Mouse (Mus musculus) hindbrain, embryonic 13.5 days (tissue): Measurements from ENCODE around the gene Trim44. TPM values are rescaled to one million over a fixed set of nuclear protein-coding genes. Genes with fewer than 3 reads are reported as not detected.

ENCODE experiments used
- ATAC-seq: fragments of 200-750 bp; cut with Nextera tagmentation; 2 replicates; pipeline ENCODE4 v1.8.0; 2017; ENCODE audit warnings: moderate TSS enrichment; ENCODE audit not compliant: low FRiP score
- H3K27ac ChIP-seq: fragments of 300-500 bp; sonication (generic); 2 replicates; pipeline ENCODE4 v1.5.1; 2015; ENCODE audit warnings: inconsistent platforms, mild to moderate bottlenecking, moderate library complexity
- H3K27me3 ChIP-seq: fragments of 300-500 bp; sonication (generic); 2 replicates; pipeline ENCODE4 v1.6.1; 2015; ENCODE audit warnings: mild to moderate bottlenecking, inconsistent platforms
- H3K36me3 ChIP-seq: fragments of 300-500 bp; sonication (generic); 2 replicates; pipeline ENCODE4 v1.6.1; 2015; ENCODE audit warnings: mild to moderate bottlenecking, inconsistent platforms
- H3K4me1 ChIP-seq: fragments of 300-500 bp; sonication (generic); replicated peaks from 2 replicates; pipeline ENCODE4 v1.6.1; 2015; ENCODE audit warnings: inconsistent platforms
- H3K4me2 ChIP-seq: fragments of 300-500 bp; sonication (generic); 2 replicates; pipeline ENCODE4 v1.6.1; 2015; ENCODE audit warnings: inconsistent platforms, mild to moderate bottlenecking, moderate library complexity
- H3K4me3 ChIP-seq: fragments of 300-500 bp; sonication (generic); 2 replicates; pipeline ENCODE4 v1.5.1; 2015; ENCODE audit warnings: mild to moderate bottlenecking, inconsistent platforms
- H3K9ac ChIP-seq: fragments of 300-500 bp; sonication (generic); 2 replicates; pipeline ENCODE4 v1.6.1; 2015; ENCODE audit warnings: mild to moderate bottlenecking, inconsistent platforms
- H3K9me3 ChIP-seq: fragments of 300-500 bp; sonication (generic); 2 replicates; pipeline ENCODE4 v1.6.1; 2016; ENCODE audit warnings: inconsistent platforms
- WGBS: fragments of 180-500 bp; shearing (Covaris S2); methylation state at CpG from one replicate; pipeline ENCODE4 v1.1.7; 2015; 5-methylcytosine and 5-hydroxymethylcytosine counted together
- polyA plus RNA-seq: library from polyadenylated mRNA; unstranded; fragments of >200 nt; fragmentation: Nextera tagmentation; extraction: Ambion mirVana; gene quantifications from 2 replicates; pipeline ENCODE4 v1.2.1, GENCODE M21; 2015

Gene Trim44
- polyA plus RNA-seq, 1 experiment from 2014 or later, result 44.2 TPM

GRCm38 (mm10) chr2:102378381-102378780, 29.2 kb downstream of the Trim44 start:
- H3K4me3 ChIP-seq, result no peak overlapping the region
- H3K27me3 ChIP-seq, result no peaks in the 10 kb centered on the region
- H3K9me3 ChIP-seq, result no peaks in the 10 kb centered on the region
- no peak overlapping the region for H3K9ac ChIP-seq
- no peak overlapping the region for H3K4me2 ChIP-seq
- peaks cover 13% of the 10 kb centered on the region; the same call in 1 of the 2 replicates for H3K36me3 ChIP-seq
- H3K27ac ChIP-seq, result no peak overlapping the region
- no peak for ATAC-seq
- WGBS, result 90% methylated on average over 1 of the region's 1 CpGs
- peaks cover 4% of the 10 kb centered on the region for H3K4me1 ChIP-seq

- 94% methylated on average over 2 of the region's 2 CpGs for WGBS
- no peak overlapping the region for H3K4me3 ChIP-seq
- no peak for ATAC-seq
- H3K27me3 ChIP-seq, result no peaks in the 10 kb centered on the region
- no peaks in the 10 kb centered on the region; the same call in 1 of the 2 replicates for H3K4me1 ChIP-seq
- H3K4me2 ChIP-seq, result no peak overlapping the region
- H3K9me3 ChIP-seq, result no peaks in the 10 kb centered on the region
- H3K27ac ChIP-seq, result no peak overlapping the region
- H3K9ac ChIP-seq, result no peak overlapping the region
- peaks cover 13% of the 10 kb centered on the region; the same call in 1 of the 2 replicates for H3K36me3 ChIP-seq
Observed at GRCm38 (mm10) chr2:102377370-102377769, 30.3 kb downstream of the Trim44 start.

- ATAC-seq, result no peak
- 75% methylated on average over 3 of the region's 3 CpGs for WGBS
- Histone ChIP-seq H3K27ac (no peak overlapping the region), H3K36me3 (peaks cover 6% of the 10 kb centered on the region; the same call in 1 of the 2 replicates), H3K4me3 (no peak overlapping the region), H3K4me2 (no peak overlapping the region), H3K4me1 (no peaks in the 10 kb centered on the region; the same call in 1 of the 2 replicates), H3K9ac (no peak overlapping the region), H3K27me3 (no peaks in the 10 kb centered on the region), H3K9me3 (no peaks in the 10 kb centered on the region)
Observed at GRCm38 (mm10) chr2:102373406-102374105, 34.1 kb downstream of the Trim44 start.

- Histone ChIP-seq H3K4me2 (no peak overlapping the region), H3K36me3 (peaks cover 6% of the 10 kb centered on the region; the same call in 1 of the 2 replicates), H3K9me3 (no peaks in the 10 kb centered on the region), H3K4me3 (no peak overlapping the region), H3K4me1 (no peaks in the 10 kb centered on the region; the same call in 1 of the 2 replicates), H3K27ac (no peak overlapping the region), H3K9ac (no peak overlapping the region), H3K27me3 (no peaks in the 10 kb centered on the region)
- ATAC-seq, result no peak
Observed at GRCm38 (mm10) chr2:102372690-102373089, 34.9 kb downstream of the Trim44 start.

GRCm38 (mm10) chr2:102371332-102371731, 36.3 kb downstream of the Trim44 start:
- no peak overlapping the region for H3K4me3 ChIP-seq
- ATAC-seq, result no peak
- H3K27me3 ChIP-seq, result no peaks in the 10 kb centered on the region
- no peak overlapping the region for H3K9ac ChIP-seq
- no peaks in the 10 kb centered on the region; the same call in 1 of the 2 replicates for H3K4me1 ChIP-seq
- H3K9me3 ChIP-seq, result no peaks in the 10 kb centered on the region
- no peak overlapping the region for H3K27ac ChIP-seq
- H3K36me3 ChIP-seq, result no peaks in the 10 kb centered on the region
- H3K4me2 ChIP-seq, result no peak overlapping the region

- no peak for ATAC-seq
- WGBS, result 95% methylated on average over 7 of the region's 7 CpGs
- Histone ChIP-seq H3K9ac (no peak overlapping the region), H3K4me3 (no peak overlapping the region), H3K27ac (no peak overlapping the region), H3K27me3 (no peaks in the 10 kb centered on the region), H3K4me1 (peaks cover 2% of the 10 kb centered on the region; the same call in 1 of the 2 replicates), H3K9me3 (no peaks in the 10 kb centered on the region), H3K36me3 (no peaks in the 10 kb centered on the region; the same call in 1 of the 2 replicates), H3K4me2 (no peak overlapping the region)
Observed at GRCm38 (mm10) chr2:102365983-102366545, 41.6 kb downstream of the Trim44 start.

- H3K27me3 ChIP-seq, result no peaks in the 10 kb centered on the region
- H3K4me3 ChIP-seq, result no peak overlapping the region
- H3K9ac ChIP-seq, result no peak overlapping the region
- ATAC-seq, result no peak
- no peak overlapping the region for H3K4me2 ChIP-seq
- no peaks in the 10 kb centered on the region; the same call in 1 of the 2 replicates for H3K36me3 ChIP-seq
- peaks cover 2% of the 10 kb centered on the region; the same call in 1 of the 2 replicates for H3K4me1 ChIP-seq
- WGBS, result 85% methylated on average over 4 of the region's 4 CpGs
- no peaks in the 10 kb centered on the region for H3K9me3 ChIP-seq
- H3K27ac ChIP-seq, result no peak overlapping the region
Observed at GRCm38 (mm10) chr2:102364565-102365200, 42.9 kb downstream of the Trim44 start.

GRCm38 (mm10) chr2:102362896-102363530, 44.6 kb downstream of the Trim44 start:
- no peaks in the 10 kb centered on the region for H3K9me3 ChIP-seq
- H3K36me3 ChIP-seq, result no peaks in the 10 kb centered on the region; the same call in 1 of the 2 replicates
- 93% methylated on average over 1 of the region's 1 CpGs for WGBS
- no peak for ATAC-seq
- peaks cover 2% of the 10 kb centered on the region; the same call in 1 of the 2 replicates for H3K4me1 ChIP-seq
- no peaks in the 10 kb centered on the region for H3K27me3 ChIP-seq
- H3K27ac ChIP-seq, result no peak overlapping the region
- no peak overlapping the region for H3K4me3 ChIP-seq
- H3K9ac ChIP-seq, result no peak overlapping the region
- H3K4me2 ChIP-seq, result no peak overlapping the region

GRCm38 (mm10) chr2:102362266-102362665, 45.4 kb downstream of the Trim44 start:
- Histone ChIP-seq H3K4me1 (peaks cover 2% of the 10 kb centered on the region; the same call in 1 of the 2 replicates), H3K36me3 (peaks cover 1% of the 10 kb centered on the region), H3K9ac (no peak overlapping the region), H3K27ac (no peak overlapping the region), H3K4me2 (no peak overlapping the region), H3K27me3 (no peaks in the 10 kb centered on the region), H3K9me3 (no peaks in the 10 kb centered on the region), H3K4me3 (no peak overlapping the region)
- ATAC-seq, result no peak
- 84% methylated on average over 2 of the region's 2 CpGs for WGBS

- Histone ChIP-seq H3K4me2 (no peak overlapping the region), H3K4me1 (no peaks in the 10 kb centered on the region), H3K27ac (no peak overlapping the region), H3K9me3 (no peaks in the 10 kb centered on the region), H3K9ac (no peak overlapping the region), H3K36me3 (peaks cover 20% of the 10 kb centered on the region), H3K27me3 (no peaks in the 10 kb centered on the region), H3K4me3 (no peak overlapping the region)
- WGBS, result 96% methylated on average over 7 of the region's 7 CpGs
- no peak for ATAC-seq
Observed at GRCm38 (mm10) chr2:102356879-102357695, 50.5 kb downstream of the Trim44 start.

GRCm38 (mm10) chr2:102354076-102354475, 53.6 kb downstream of the Trim44 start:
- H3K27ac ChIP-seq, result no peak overlapping the region
- no peaks in the 10 kb centered on the region for H3K27me3 ChIP-seq
- WGBS, result 62% methylated on average over 1 of the region's 1 CpGs
- H3K9ac ChIP-seq, result no peak overlapping the region
- peaks cover 20% of the 10 kb centered on the region for H3K36me3 ChIP-seq
- no peaks in the 10 kb centered on the region for H3K9me3 ChIP-seq
- no peak overlapping the region for H3K4me2 ChIP-seq
- no peak for ATAC-seq
- no peak overlapping the region for H3K4me3 ChIP-seq
- no peaks in the 10 kb centered on the region for H3K4me1 ChIP-seq
